Mouse (Mus musculus) Patski (cell line): ENCODE measurements around the gene Mcemp1. TPM values are rescaled to one million over a fixed set of nuclear protein-coding genes. Genes with fewer than 3 reads are reported as not detected.

Source experiments
- ATAC-seq: fragments of 100-300 bp; one replicate; pipeline ENCODE4 v1.8.0; 2021
- CTCF ChIA-PET: fragments of 350-600 bp; sonication (Branson Sonifier 250); formaldehyde crosslinking; loops from one replicate; lab custom pipeline; 2022; ENCODE audit warnings: inconsistent platforms; lab: Charles Lee
- POLR2A ChIA-PET: fragments of 350-600 bp; sonication (Branson Sonifier 250); formaldehyde crosslinking; loops from one replicate; lab custom pipeline; 2022; ENCODE audit warnings: antibody characterized with exemption, inconsistent platforms; lab: Charles Lee
- DNase-seq: peaks from one replicate; pipeline ENCODE4 v3.0.0-alpha.2; 2011; ENCODE audit warnings: low read depth, low spot score
- H3K27me3 ChIP-seq: fragments of 371-371 bp; one replicate; pipeline ENCODE4 v1.5.1; 2021
- CTCF ChIP-seq: fragments of 100-300 bp; IDR thresholded peaks from one replicate; pipeline ENCODE4 v1.5.1; 2021
- in situ Hi-C: fragments of 300-500 bp; cut with MboI; formaldehyde crosslinking; loops from 3 replicates; pipeline ENCODE4 v1.11.1; 2018; ENCODE audit warnings: low pct_unique_long_range_greater_than_20kb, mixed read lengths
- polyA plus RNA-seq: library from polyadenylated mRNA; unstranded; gene quantifications from one replicate; pipeline ENCODE4 v1.2.3, GENCODE M21; 2021

The Mcemp1 gene
- polyA plus RNA-seq = not detected

DNA sequence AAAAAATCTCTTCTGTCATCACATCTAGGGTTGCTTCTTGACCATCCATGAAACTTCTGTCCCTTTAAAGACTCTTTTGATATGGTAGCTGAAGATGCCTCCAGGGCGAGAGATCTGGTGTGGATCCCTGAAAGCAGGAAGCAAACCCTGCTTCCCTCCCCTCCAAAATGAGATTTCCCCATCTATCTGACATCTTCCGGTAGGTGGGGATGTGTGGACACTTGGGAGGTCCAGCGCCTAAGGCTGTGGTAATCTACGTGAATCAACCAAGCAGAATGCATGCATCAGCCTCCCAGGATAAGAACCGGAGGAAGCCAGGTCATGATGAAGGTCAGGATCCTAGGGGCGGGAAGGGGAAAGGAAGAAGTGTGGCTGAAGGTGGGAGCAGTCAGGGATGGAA, at the start of gene Mcemp1:
Mcemp1 (plus strand) TSS at position 248 of the 400 bp plus-strand sequence.
- ChIA-PET CTCF (interaction anchor here (1.0 to 2.8 kb wide), 3 partner anchors 9 to 106 kb away, joined by 3 to 7 read pairs (median 4); partner anchors contain the start of gene Retn), POLR2A (interaction anchor here (1.2 kb wide), 1 partner anchor 34 kb away, joined by 3 read pairs; the partner anchor contains the start of gene Stxbp2)
- no peaks in the 10 kb centered on the region for H3K27me3 ChIP-seq
- DNase-seq (no peak), ATAC-seq (no peak)
- TF ChIP-seq CTCF = no peak
- in situ Hi-C loops = no loop called here

DNA sequence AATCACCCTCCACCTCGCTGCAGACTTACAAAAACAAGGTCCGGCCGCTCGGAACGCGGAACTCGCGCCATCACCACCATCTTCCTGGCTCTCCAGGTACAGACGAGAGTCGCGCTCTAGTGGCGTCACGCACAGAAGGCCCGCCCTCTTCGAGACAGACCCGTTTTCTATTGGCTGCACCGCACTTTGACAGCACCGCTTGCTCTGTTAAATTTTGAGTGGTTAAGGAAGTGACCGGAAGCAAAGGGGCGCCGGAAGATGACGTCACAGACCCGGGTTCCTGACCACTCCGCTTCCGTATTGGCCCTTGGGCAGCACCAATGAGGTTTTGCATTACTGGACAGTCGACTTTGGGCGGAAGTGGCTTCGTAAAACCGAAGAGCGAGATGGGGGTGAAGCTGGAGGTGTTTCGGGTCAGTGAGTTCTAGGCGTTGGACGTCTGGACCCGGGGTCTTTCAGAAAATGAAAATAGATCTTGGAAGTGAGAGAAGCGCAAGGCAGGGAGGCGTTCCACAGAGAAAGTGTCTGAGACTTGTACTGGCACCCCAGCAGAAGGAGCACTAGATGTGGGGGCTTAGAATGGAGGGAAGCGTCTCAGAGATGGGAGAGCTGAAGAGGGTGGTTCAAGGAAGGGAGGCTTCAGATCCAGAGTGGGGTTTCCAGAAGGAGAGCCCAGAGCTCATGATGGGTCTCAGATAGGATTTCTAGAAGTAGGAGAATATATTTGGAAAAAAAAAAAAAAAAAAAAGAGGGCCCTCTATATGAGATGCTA, 44.2 kb upstream of the Mcemp1 start, which contains the start of the genes Xab2 and Pet100:
Xab2 (minus strand) TSS at position 118 of the 772 bp plus-strand sequence.
Pet100 (plus strand) TSS at position 350 of the 772 bp plus-strand sequence.
- ATAC-seq (peak; percentile 91), DNase-seq (peak; percentile 99)
- CTCF ChIA-PET = interaction anchor here (1.3 to 3.2 kb wide), 3 partner anchors 11 to 62 kb away, joined by 4 to 16 read pairs (median 11); partner anchors contain the start of gene Fcor
- H3K27me3 ChIP-seq = no peaks in the 10 kb centered on the region
- TF ChIP-seq CTCF = no peak
- POLR2A ChIA-PET = interaction anchor here (0.6 to 1.9 kb wide), 8 partner anchors 13 to 1450 kb away, joined by 3 to 7 read pairs (median 4); partner anchors contain the start of genes Fcor and Trappc5
- in situ Hi-C loops = no loop called here

DNA sequence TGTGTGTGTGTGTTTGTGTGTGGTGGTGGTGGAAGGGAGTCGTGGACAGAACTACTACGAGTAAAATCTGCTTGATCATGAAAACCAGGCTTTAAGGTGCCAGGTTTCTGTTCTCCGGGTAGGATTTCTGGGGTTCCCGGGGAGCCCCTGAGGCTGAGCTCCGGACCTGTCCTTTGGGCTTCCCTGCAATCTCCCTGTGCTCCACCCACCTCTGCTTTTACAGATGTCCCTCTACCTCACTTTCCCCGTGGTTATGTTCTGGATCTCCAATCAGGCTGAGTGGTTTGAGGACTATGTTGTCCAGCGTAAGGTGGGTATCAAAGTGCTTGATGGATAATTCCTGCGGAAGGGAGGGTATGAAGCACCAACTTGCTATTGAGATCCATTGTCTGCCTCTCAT, 43.4 kb upstream of the Mcemp1 start:
- no peak for TF ChIP-seq CTCF
- no peak for ATAC-seq
- ChIA-PET POLR2A (interaction anchor here (1.4 to 1.6 kb wide), 2 partner anchors 50 to 106 kb away, joined by 3 read pairs; partner anchors contain the start of gene Fcor), CTCF (interaction anchor here (1.0 to 3.2 kb wide), 5 partner anchors 9 to 63 kb away, joined by 4 to 16 read pairs (median 4); partner anchors contain the start of gene Fcor)
- no peaks in the 10 kb centered on the region for H3K27me3 ChIP-seq
- DNase-seq = no peak
- in situ Hi-C loops = no loop called here

DNA sequence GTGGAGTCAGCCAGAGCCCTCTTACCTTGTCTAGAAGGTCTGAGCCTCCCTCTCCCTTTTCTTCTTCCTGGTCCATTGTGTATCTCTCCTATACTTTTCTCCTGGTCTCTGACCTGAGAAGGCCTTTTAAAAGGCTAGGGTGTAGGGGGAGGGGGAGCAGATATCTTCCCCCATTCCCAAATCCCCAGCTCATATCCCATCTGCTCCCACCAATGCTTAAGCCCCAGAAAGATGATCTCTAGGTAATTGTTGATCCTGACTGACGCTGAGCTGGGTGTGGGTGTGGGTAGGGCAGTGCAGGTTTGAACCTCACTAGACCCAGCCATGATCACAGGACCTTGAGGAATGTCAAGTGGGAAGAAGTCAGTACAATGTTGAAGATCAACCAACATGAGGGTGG, 40.1 kb upstream of the Mcemp1 start, which contains the start of gene Pcp2:
Pcp2 (minus strand) TSS at position 101 of the 400 bp plus-strand sequence.
- DNase-seq (no peak), ATAC-seq (no peak)
- in situ Hi-C loops = loop anchor here (5.0 kb wide), 2 partner anchors 47 to 68 kb away; partner anchors contain the start of gene Fcor
- POLR2A ChIA-PET = no interaction called here
- CTCF ChIA-PET = interaction anchor here (0.8 kb wide), 1 partner anchor 46 kb away, joined by 4 read pairs; the partner anchor contains the start of gene Fcor
- H3K27me3 ChIP-seq = no peaks in the 10 kb centered on the region
- no peak for TF ChIP-seq CTCF

DNA sequence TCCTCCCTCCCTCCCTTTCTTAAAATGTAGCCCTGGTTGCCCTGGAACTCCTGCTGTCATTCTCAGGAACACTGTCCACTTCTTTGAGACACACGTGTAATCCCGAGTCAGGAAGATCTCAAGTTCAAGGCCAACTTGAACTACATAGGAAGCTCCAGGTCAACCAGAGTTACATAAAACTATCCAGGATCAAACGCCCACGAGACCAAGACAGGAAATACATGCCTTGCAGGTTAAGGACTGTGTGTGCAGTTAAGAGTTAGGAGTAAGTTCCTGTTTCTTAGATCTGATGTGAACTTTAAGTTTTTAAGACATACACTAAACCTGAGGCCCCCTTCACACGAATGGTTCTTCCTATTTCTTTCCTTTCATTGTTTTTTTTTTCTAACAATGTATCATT, 38.6 kb upstream of the Mcemp1 start:
- ChIA-PET CTCF (interaction anchor here (1.9 to 6.4 kb wide), 3 partner anchors 30 to 49 kb away, joined by 5 to 41 read pairs (median 20); partner anchors contain the start of genes Fcor and Trappc5), POLR2A (no interaction called here)
- in situ Hi-C loops = loop anchor here (5.0 kb wide), 2 partner anchors 45 to 70 kb away; partner anchors contain the start of gene Fcor
- DNase-seq = no peak
- ATAC-seq = no peak
- H3K27me3 ChIP-seq = no peaks in the 10 kb centered on the region
- no peak for TF ChIP-seq CTCF

DNA sequence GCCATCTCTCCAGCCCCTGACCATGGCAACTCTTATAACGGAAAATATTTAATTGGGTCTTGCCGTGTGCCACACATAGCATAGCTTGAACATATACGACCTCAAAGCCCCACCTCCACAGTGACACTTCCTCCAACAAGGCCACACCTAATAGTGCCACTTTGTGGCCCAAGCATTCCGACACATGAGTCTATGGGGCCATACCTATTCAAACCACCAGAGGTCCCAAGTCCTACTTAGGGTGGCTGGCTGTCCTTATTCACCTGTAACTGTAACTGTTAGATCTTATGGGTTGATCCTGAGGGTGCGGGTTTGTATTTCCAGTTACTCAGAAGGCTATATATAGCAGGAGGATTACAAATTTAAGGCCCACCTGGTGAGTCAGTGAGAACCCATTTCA, 37.5 kb upstream of the Mcemp1 start:
- ChIA-PET POLR2A (no interaction called here), CTCF (interaction anchor here (0.7 to 6.4 kb wide), 9 partner anchors 10 to 161 kb away, joined by 3 to 41 read pairs (median 4); partner anchors contain the start of genes Fcor and Trappc5)
- in situ Hi-C loops = loop anchor here (5.0 kb wide), 2 partner anchors 44 to 71 kb away; partner anchors contain the start of gene Fcor
- ATAC-seq (no peak), DNase-seq (no peak)
- TF ChIP-seq CTCF = no peak
- H3K27me3 ChIP-seq = no peaks in the 10 kb centered on the region

DNA sequence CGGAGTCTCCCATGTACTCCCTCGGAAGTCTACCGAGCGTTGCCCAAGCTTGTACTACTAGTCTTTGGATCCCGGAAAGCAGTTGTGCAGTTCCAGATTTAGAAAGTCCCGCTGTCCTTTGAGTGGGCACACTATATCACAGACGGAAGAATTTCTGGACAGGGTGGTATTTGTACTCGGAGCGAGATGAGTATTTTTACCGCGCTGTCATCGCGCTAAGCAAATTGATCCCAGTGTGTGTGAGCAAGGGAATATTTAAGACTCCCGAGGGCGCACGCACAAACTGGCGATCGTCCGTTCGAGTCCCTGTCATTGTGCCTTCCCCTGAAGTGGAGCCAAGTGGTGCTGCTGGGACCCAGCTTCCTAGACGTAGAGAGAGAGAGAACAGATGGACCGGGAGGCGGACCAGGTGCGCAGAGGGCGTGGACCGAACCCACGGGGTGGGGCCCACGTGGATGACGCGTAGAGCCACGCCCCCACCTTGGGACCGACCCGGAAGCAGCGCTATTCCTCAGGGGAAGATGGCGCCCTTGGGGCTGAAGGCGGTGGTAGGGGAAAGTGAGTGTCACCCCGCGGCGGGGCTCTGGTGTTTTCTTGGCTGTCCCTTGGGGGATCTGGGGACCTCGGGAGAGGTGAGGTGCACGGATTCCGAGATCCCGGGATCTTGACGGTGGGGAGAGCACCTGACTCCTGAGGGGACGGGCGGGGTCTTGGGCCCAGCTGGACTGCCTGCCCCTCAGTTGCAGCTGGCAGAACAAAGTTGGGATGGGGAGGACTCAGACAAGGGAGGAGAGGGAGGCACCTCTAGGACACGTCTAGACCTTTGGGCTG, 34.7 kb upstream of the Mcemp1 start, which contains the start of gene Stxbp2:
Stxbp2 (plus strand) TSS at position 309 of the 831 bp plus-strand sequence.
- no peak for TF ChIP-seq CTCF
- no peaks in the 10 kb centered on the region for H3K27me3 ChIP-seq
- DNase-seq (no peak), ATAC-seq (peak; percentile 91)
- ChIA-PET POLR2A (interaction anchor here (1.0 to 1.6 kb wide), 3 partner anchors 15 to 34 kb away, joined by 3 read pairs; partner anchors contain the start of gene Mcemp1), CTCF (interaction anchor here (1.1 to 6.4 kb wide), 4 partner anchors 10 to 45 kb away, joined by 4 to 41 read pairs (median 12); partner anchors contain the start of genes Fcor and Trappc5)
- in situ Hi-C loops = no loop called here

DNA sequence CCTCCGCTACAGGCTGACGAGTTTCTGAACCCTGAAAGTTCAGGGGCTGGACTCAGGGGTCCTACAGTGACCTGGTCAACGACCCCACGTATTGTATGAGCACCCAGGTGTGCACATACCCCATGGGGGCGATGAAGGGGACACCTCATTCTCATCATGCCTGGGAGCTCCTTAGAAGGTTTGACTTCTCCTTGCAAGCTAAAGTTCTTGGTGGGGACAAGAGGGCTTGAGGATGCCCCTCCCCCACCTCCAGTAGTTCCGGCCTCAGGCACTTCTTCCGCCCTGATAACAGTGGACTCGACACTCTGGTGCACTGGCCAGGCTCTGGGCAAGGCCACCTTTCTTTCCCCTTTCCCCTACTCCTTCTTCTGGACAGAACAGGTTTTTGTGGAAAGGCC, 34.1 kb upstream of the Mcemp1 start:
- in situ Hi-C loops = no loop called here
- TF ChIP-seq CTCF = no peak
- ATAC-seq (peak; percentile 22), DNase-seq (no peak)
- POLR2A ChIA-PET = interaction anchor here (0.9 to 1.6 kb wide), 4 partner anchors 8 to 34 kb away, joined by 3 read pairs; partner anchors contain the start of gene Mcemp1
- CTCF ChIA-PET = interaction anchor here (1.1 to 6.4 kb wide), 4 partner anchors 9 to 44 kb away, joined by 4 to 41 read pairs (median 4); partner anchors contain the start of genes Fcor and Trappc5
- no peaks in the 10 kb centered on the region for H3K27me3 ChIP-seq

DNA sequence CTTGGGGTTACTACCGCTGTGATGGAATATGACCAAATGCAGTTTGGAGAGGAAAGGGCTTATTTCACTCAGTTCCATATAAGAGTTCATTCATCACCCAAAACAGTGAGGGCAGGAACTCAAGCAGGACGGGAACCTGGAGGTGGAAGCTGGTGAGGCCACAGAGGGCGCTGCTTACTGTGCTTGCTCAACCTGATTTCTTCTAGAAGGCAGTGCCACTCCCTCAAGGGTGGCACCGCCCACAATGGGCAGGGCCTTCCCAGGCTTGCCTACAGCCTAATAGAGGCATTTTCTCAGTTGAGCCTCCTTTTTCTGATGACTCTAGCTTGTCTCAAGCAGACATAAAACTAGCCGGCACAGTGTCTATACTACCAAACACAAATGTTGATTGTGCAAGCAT, 19.8 kb upstream of the Mcemp1 start:
- POLR2A ChIA-PET = interaction anchor here (0.9 kb wide), 1 partner anchor 15 kb away, joined by 3 read pairs; the partner anchor contains the start of gene Stxbp2
- CTCF ChIA-PET = interaction anchor here (0.7 to 1.0 kb wide), 3 partner anchors 10 to 26 kb away, joined by 3 to 4 read pairs (median 3); partner anchors contain the start of genes Fcor and Retn
- no peaks in the 10 kb centered on the region for H3K27me3 ChIP-seq
- no peak for TF ChIP-seq CTCF
- ATAC-seq (no peak), DNase-seq (no peak)
- in situ Hi-C loops = no loop called here
